Mouse (Mus musculus): ENCODE measurements around the gene Abi1.
A peak's percentile ranks its signal among the peaks of the same experiment; 100 is the strongest.
"Not testable (repeated sequence)": the region's sequence is repeated elsewhere in the genome, so short reads cannot be mapped to it uniquely, and the experiment has no call there.

The Abi1 gene

DNA sequence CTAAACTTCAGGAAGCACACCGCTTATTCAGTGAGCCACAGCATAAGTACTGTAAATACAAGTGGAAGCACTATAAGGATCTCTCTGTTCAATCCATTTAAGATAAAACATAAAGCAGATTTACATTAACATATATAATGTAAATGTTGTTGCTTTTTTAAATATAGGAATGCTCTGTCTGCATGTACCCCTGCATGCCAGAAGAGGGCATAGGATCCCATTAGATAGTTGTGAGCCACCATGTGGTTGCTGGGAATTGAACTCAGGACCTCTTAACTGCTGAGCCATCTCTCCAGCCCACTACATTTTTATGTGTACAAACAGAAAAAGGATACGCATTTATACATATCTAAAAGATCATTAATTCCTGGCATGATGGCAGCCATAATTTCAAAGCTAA, 78.4 kb downstream of the Abi1 start:
- no peak for DNase-seq (ENCODE audit: low spot score)

- peak; percentile 1 for DNase-seq (ENCODE audit: low spot score)
Observed at GRCm38 (mm10) chr2:22957415-22957814, 82.6 kb downstream of the Abi1 start.

- no peak for DNase-seq (ENCODE audit: low spot score)
Observed at GRCm38 (mm10) chr2:22955914-22956313, 84.1 kb downstream of the Abi1 start.

- no peak for DNase-seq (ENCODE audit: low spot score)
Observed at GRCm38 (mm10) chr2:22954278-22954677, 85.8 kb downstream of the Abi1 start.

DNA sequence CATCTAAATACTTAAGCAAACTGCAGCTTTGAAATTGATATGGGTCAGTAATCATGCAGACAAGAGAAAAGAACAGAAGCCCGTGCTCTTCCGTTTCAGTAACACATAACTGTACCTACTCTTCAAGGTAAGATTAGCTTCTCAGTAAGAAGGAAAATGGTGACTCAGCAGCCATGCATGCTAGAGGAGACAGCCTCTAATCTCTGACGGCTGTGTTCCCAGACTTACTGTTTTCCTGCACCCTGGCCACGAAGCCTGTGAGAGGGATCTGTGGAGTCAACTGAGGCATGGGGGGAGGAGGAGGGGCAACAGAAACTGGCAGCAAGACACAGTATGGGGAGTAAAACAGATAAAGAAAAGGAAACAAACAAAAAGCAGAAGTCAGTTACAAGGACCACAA, 90.1 kb downstream of the Abi1 start:
- no peak for DNase-seq (ENCODE audit: low spot score)

DNA sequence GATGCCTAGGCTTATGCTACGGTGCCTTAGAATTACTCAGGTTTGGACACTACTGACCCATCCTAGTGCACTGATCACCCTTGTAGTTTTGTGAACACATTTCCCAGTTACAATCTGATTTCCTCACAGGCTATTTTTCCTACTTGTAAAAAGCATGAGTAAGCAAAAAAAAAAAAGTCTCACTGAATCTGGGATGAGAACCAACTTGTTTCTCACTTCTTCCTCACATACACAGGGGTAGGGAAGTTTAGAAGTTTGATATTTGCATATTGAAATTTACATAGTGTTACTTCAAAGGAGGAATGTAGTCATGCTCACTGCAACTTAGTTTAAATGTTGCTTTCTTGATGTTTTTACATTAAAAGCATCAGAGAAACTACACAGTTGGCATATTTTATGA, 106.5 kb downstream of the Abi1 start:
- DNase-seq (ENCODE audit: low spot score), result no peak

GRCm38 (mm10) chr2:22928259-22928658, 111.8 kb downstream of the Abi1 start:
- no peak for DNase-seq (ENCODE audit: low spot score)

DNA sequence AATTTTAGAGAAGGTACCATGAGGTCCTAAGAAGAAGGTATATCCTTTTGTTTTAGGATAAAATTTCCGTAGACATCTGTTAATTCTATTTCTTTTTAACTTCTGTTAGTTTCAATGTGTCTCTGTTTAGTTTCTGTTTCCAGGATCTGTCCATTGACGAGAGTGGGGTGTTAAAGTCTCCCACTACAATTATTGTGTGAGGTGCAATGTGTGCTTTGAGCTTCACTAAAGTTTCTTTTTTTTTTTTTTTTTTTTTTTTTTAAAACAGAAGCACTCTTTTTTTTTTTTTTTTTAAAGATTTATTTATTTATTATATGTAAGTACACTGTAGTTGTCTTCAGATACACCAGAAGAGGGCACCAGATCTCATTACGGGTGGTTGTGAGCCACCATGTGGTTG, 114.1 kb downstream of the Abi1 start:
- not testable (repeated sequence) for DNase-seq (ENCODE audit: low spot score)

DNA sequence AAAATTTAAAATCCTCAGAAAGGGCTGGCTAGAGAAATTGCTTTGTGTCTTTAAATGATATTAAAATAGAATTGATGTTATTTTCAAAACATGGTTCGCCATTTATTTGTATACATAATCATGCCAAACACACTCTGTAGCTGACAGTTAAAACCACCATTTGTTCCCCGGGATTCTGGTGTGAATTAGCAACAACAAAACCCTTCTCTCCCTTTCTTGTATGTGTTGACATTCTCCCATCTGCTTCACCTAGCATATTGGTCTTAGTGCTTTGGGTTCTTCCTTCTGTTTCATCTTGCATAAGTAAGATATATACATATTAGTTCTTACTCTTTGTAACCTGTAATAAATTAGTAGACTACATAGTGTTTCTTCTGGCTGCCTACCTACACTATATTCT, 121.4 kb downstream of the Abi1 start:
- no peak for DNase-seq (ENCODE audit: low spot score)

GRCm38 (mm10) chr2:22914421-22914820, 125.6 kb downstream of the Abi1 start:
- no peak for DNase-seq (ENCODE audit: low spot score)

DNA sequence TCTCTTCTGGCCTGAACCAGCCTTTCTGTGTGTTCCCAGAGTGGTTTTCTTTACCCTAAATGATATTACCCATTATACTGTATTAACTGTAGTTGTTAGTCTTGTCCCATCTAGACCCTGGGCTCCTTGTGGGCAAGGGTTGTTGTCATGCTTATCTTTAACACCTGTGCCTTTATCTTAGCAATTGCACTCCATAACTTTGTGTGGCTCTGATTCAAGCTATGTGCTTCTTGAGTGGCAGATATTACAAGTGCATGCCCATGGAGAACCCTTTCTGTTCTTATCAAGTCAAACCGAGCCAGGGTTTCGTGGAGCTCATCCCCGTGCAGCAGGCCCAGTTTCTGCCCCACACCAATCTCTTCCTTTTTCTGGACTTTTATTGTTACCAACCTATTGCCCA, 136.1 kb downstream of the Abi1 start:
- DNase-seq (ENCODE audit: low spot score), result no peak

DNA sequence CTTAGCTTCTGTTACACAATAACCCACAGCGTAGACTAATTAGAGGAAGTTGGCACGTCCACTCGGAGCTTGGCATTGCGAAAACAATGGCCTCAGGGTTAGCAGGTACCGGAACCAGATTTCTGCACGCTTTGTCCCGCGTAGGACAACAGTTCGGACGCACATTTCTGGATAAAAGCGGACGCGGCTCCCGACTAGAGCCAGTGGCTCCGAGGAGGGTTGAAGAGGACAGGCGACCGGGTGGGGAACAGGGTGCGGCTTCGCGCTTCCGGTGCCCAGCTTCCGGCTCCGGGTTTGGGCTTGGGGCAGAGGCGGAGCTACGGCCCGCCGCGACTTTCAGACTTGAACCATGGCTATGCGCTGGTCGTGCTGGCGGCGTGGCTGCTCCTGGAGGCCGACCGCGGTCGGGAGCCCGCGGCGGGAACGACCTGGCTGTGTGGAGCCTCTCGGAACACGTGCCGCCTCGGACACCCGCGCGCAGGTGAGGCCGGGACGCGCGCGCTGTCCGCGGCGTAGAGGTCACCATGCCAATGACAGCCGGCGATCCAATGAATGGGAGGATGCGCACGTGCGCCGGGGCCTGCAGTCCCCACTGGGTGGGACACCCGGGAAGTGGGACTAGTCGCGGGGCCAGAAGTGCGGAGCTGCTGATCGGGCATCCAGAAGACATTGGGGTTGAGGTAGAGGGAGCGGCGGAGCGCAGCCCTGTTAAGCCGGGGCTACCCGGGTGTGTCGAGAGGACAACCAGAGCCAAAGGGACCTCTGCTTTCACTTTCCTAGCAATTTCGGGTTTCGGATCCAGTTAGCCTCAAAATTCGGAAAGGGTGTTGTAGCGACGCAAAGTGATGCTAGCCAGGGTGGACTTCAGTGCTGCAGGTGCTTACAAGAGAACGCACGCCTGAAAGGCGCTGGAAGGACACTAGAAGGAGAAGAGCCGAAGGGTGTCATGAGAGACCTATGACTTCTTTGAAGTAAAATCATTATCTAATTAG, 144.5 kb downstream of the Abi1 start, which contains the start of gene Pdss1:
Pdss1 (plus strand) TSS at position 241 of the 992 bp plus-strand sequence.
- peak; percentile 86 for DNase-seq (ENCODE audit: low spot score)

GRCm38 (mm10) chr2:22894932-22895281, 145.1 kb downstream of the Abi1 start:
- no peak for DNase-seq (ENCODE audit: low spot score)

Data from T-cell, adult 2 months (primary cell).